Mouse (Mus musculus) neural tube, embryonic 14.5 days (tissue): ENCODE measurements at regions not wholly inside any gene's neighbourhood (a gene's known extent, or its start where the extent isn't known, plus 50 kb on each side); places are given as distances from the start of the nearest gene placed in this dataset.
"Not testable (repeated sequence)": the region's sequence is repeated elsewhere in the genome, so short reads cannot be mapped to it uniquely, and the experiment has no call there.

Experiments used
- ATAC-seq: fragments of 200-750 bp; cut with Nextera tagmentation; 2 replicates; pipeline ENCODE4 v1.8.0; 2017; ENCODE audit warnings: low read depth, mild to moderate bottlenecking, moderate TSS enrichment, moderate library complexity
- H3K27ac ChIP-seq: fragments of 300-500 bp; sonication (generic); 2 replicates; pipeline ENCODE4 v1.5.1; 2014; ENCODE audit warnings: low read depth, mild to moderate bottlenecking, control low read depth, low read length, moderate library complexity, mixed read lengths
- H3K27me3 ChIP-seq: fragments of 300-500 bp; sonication (generic); 2 replicates; pipeline ENCODE4 v1.6.1; 2014; ENCODE audit warnings: low read length; ENCODE audit not compliant: control insufficient read depth, insufficient read depth
- H3K36me3 ChIP-seq: fragments of 300-500 bp; sonication (generic); 2 replicates; pipeline ENCODE4 v1.6.1; 2014; ENCODE audit warnings: low read length, mixed read lengths; ENCODE audit not compliant: control insufficient read depth, insufficient read depth
- H3K4me1 ChIP-seq: fragments of 300-500 bp; sonication (generic); 2 replicates; pipeline ENCODE4 v1.6.1; 2014; ENCODE audit warnings: low read length; ENCODE audit not compliant: control insufficient read depth, insufficient read depth
- H3K4me2 ChIP-seq: fragments of 300-500 bp; sonication (generic); 2 replicates; pipeline ENCODE4 v1.6.1; 2014; ENCODE audit warnings: mild to moderate bottlenecking, low read depth, low read length, control low read depth
- H3K4me3 ChIP-seq: fragments of 300-500 bp; sonication (generic); 2 replicates; pipeline ENCODE4 v1.5.1; 2014; ENCODE audit warnings: low read depth, low read length, control low read depth, mixed read lengths
- H3K9ac ChIP-seq: fragments of 300-500 bp; sonication (generic); replicated peaks from 2 replicates; pipeline ENCODE4 v1.6.1; 2014; ENCODE audit warnings: low read depth, mild to moderate bottlenecking, control low read depth, low read length, mixed read lengths
- H3K9me3 ChIP-seq: fragments of 300-500 bp; sonication (generic); 2 replicates; pipeline ENCODE4 v1.6.1; 2016; ENCODE audit warnings: low read length; ENCODE audit not compliant: control insufficient read depth
- WGBS: fragments of 180-500 bp; shearing (Covaris S2); extraction: QIAGEN DNeasy Blood & Tissue Kit; methylation state at CpG from one replicate; pipeline ENCODE4 v1.1.7; 2014; 5-methylcytosine and 5-hydroxymethylcytosine counted together

DNA sequence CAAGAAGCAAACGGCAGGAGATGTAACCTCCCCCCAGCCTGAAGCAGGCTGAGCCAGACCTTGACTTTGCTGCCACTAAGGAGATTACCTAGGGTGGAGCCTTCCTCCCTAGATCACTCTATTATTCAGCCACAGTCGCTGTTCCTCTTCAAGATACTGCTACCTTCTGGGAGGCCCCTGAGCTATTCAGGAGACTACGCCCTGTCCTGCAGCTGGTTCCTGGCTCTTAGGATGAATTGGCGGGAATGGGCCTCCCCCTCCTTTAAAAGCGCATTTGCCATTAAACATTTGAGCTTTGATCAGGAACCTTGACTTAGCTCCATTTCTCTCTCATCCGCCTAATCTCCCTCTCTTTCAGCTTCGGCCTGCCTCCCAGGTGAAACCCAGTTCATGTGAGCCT is 331.8 kb upstream of the Zfp703 start:
- not testable (repeated sequence) for H3K9ac ChIP-seq, H3K4me2 ChIP-seq, ATAC-seq, H3K36me3 ChIP-seq, H3K27ac ChIP-seq, H3K27me3 ChIP-seq, H3K4me3 ChIP-seq, H3K4me1 ChIP-seq, H3K9me3 ChIP-seq
- WGBS = 86% methylated on average over 7 of the region's 7 CpGs

DNA sequence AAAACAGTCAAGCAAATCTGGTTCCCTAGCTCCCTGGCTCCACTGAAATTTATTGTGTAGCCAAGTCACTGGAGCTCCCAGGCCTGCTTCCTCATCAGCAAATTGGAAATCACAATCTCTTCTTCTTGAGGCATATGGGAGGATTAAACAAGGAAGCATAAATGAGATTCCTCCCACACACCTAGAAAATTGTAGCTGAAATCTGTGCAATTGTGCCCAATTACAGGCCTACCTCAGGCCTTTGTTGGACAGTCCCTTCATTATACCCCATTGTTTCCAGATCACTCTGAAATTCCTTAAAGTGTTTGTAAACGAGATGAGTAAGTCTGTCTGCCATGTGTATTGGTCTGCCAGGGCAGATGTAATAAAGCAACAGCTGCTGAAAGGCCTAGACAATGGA is 326.8 kb upstream of the Zfp703 start:
- Histone ChIP-seq H3K4me1 (no peaks in the 10 kb centered on the region), H3K36me3 (no peaks in the 10 kb centered on the region), H3K9ac (no peak overlapping the region), H3K9me3 (no peaks in the 10 kb centered on the region), H3K27me3 (no peaks in the 10 kb centered on the region), H3K4me3 (no peak overlapping the region), H3K27ac (no peak overlapping the region), H3K4me2 (no peak overlapping the region)
- WGBS = 21% methylated on average over 1 of the region's 1 CpGs
- ATAC-seq = no peak

DNA sequence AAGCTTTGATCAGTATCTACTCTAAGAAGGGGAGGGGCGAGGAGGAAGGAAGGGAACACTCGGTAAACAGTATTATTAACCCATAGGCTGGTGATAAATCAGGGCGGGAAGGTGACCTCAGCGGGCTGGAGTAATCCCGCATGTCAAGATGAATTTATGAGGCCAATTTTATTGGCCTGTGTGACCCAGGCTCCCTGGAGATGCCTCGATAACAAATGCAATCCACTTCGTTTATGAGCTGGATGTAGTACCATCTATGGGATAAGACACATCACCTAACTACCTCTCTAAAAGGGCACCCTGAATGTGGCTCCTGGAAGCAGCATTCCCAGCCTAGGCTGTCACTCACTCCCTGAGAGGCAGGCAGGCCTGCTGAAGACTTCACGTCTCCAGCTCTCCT is 321.2 kb upstream of the Zfp703 start:
- Histone ChIP-seq H3K4me2 (no peak overlapping the region), H3K27ac (no peak overlapping the region), H3K4me3 (no peak overlapping the region), H3K9ac (no peak overlapping the region), H3K27me3 (no peaks in the 10 kb centered on the region), H3K4me1 (peaks cover 3% of the 10 kb centered on the region; the same call in 1 of the 2 replicates), H3K9me3 (no peaks in the 10 kb centered on the region), H3K36me3 (no peaks in the 10 kb centered on the region)
- WGBS = 6% methylated on average over 8 of the region's 8 CpGs
- ATAC-seq = peak; percentile 51; the same call in 1 of the 2 replicates

DNA sequence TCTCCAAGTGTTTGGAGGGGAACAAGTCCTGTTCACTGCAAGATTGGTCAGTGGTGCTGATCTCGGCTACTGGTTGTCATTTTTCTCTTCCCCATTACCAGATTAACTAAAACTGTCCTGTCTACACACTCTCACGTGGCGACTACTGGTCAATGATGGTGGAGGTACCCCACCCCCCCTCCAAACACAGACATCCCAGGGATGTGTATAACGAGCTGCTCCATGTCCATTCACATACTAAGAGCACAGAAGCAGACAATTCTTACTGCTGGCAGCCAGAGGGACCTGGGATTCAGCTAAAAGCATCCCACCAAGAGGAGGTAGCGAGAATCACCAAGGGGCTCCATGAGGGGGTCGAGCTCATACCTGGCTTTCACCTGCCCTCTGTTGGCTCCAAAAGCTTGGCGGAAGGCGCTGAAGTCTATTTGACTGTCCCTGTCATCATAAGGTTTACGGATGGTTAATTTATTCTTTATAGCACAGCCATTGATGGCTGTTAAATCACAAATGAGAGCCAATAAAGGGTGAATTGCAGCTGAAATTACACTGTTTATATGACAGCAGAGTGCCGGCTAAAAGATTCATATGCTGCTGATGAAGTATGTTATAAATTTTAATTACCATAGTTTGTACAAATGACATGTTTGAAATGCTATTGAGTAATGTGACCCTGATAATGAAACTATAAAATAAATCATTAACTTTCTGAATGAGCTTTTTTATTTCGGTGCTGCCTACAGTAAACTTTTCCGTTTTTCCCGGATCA is 320.6 kb upstream of the Zfp703 start:
- no peak overlapping the region for H3K9ac ChIP-seq
- no peaks in the 10 kb centered on the region for H3K9me3 ChIP-seq
- WGBS = 25% methylated on average over 13 of the region's 13 CpGs
- H3K4me3 ChIP-seq = no peak overlapping the region
- no peak overlapping the region for H3K27ac ChIP-seq
- H3K4me1 ChIP-seq = peaks cover 3% of the 10 kb centered on the region; the same call in 1 of the 2 replicates
- no peaks in the 10 kb centered on the region for H3K27me3 ChIP-seq
- H3K4me2 ChIP-seq = no peak overlapping the region
- peak; percentile 73; the same call in 1 of the 2 replicates for ATAC-seq
- H3K36me3 ChIP-seq = no peaks in the 10 kb centered on the region

DNA sequence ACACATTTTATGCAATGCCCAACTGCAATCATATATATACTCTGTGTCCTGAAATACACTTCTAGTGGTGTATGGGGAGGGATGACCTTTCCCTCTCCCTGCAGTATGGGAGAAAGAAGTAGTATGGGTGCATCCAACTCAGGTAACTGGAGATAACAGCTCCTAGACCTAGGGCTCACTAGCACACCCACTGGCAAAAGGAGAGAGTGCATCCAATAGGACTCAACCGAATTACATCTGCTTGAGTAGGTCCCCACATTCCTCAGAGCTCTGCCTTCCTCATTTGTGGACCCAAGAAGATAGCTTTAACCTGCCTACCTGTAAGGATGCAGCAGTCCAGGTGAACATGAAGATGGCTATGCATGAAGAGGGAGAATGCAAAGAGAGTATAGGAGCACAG is 317.7 kb upstream of the Zfp703 start:
- 41% methylated on average over 1 of the region's 1 CpGs for WGBS

DNA sequence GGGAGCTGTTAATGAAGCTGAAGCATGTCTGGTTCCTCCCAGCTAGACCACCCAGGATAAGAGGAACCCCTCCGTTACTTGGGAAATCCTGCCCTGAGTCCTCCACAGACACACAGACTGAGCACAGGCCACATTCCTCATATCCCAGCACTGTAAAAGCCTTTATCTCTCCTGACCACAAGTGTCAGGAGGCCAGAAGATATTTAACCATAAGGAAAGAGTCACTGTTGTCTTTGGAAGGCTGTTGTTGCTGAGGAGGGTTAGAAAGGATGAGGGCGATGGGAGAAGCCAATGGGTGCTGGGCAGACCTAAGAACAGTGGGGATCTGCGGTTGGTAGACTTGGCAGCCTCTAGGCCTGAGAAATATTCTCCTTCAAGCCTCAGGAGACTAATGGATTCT is 307.6 kb upstream of the Zfp703 start:
- WGBS = 90% methylated on average over 3 of the region's 3 CpGs
- Histone ChIP-seq H3K4me2 (no peak overlapping the region), H3K27me3 (no peaks in the 10 kb centered on the region), H3K4me3 (no peak overlapping the region), H3K36me3 (no peaks in the 10 kb centered on the region), H3K4me1 (peaks cover 5% of the 10 kb centered on the region), H3K9ac (no peak overlapping the region), H3K9me3 (no peaks in the 10 kb centered on the region), H3K27ac (no peak overlapping the region)
- ATAC-seq = no peak

More for the DNA sequence above, 317.7 kb upstream of the Zfp703 start:
- H3K4me1 ChIP-seq = peaks cover 3% of the 10 kb centered on the region; the same call in 1 of the 2 replicates
- no peak for ATAC-seq
- H3K27me3 ChIP-seq = no peaks in the 10 kb centered on the region
- H3K9me3 ChIP-seq = no peaks in the 10 kb centered on the region
- no peak overlapping the region for H3K9ac ChIP-seq
- H3K4me2 ChIP-seq = no peak overlapping the region
- H3K36me3 ChIP-seq = no peaks in the 10 kb centered on the region
- no peak overlapping the region for H3K4me3 ChIP-seq
- no peak overlapping the region for H3K27ac ChIP-seq

DNA sequence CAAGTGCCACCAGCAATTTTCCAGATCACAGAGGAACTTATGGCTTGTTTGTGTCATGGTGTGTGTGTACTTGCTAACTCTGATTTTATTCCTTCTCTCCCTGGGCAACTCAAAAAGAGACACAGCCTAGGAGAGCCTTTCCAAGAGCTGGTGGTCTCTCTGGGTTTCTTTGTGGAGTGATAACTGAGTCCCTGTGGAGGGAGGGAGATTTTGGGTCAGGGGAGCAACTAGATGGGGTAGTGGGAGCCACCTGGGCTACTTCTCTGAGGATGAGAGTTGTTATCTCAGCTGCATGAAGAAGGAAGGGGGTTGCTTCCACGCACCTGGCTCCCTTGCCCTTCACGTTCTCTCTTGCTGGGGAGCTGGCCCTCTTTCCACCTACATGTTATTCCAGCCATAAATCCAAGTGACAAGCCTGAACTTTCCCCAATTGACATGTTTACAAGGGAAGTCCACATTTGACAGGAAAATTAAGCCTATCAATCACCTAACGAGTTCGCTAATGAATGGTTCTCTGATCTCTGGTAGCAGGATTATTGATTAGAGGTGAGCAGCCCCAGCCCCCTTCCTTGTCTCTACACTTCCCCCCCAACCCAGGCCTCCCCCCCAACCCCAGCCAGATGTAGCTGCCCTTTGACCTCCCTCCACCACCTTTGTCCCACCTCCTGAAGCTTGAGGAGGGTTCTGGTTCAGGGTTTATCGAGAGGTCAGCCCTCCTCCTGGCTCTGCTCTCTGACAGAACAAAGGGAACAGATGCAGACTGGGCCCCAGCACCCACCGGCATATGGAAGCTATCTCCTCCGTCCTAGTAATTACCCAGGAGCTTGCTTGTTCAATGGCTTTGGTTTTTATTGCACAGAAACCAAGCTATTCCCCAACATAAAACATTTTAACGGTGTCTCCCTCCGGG is 304.4 kb upstream of the Zfp703 start:
- Histone ChIP-seq H3K9me3 (no peaks in the 10 kb centered on the region), H3K27ac (no peak overlapping the region), H3K4me1 (peaks cover 5% of the 10 kb centered on the region), H3K4me2 (no peak overlapping the region), H3K27me3 (no peaks in the 10 kb centered on the region), H3K36me3 (no peaks in the 10 kb centered on the region), H3K4me3 (no peak overlapping the region), H3K9ac (no peak overlapping the region)
- WGBS = 9% methylated on average over 9 of the region's 9 CpGs
- peak; percentile 49; the same call in 1 of the 2 replicates for ATAC-seq

DNA sequence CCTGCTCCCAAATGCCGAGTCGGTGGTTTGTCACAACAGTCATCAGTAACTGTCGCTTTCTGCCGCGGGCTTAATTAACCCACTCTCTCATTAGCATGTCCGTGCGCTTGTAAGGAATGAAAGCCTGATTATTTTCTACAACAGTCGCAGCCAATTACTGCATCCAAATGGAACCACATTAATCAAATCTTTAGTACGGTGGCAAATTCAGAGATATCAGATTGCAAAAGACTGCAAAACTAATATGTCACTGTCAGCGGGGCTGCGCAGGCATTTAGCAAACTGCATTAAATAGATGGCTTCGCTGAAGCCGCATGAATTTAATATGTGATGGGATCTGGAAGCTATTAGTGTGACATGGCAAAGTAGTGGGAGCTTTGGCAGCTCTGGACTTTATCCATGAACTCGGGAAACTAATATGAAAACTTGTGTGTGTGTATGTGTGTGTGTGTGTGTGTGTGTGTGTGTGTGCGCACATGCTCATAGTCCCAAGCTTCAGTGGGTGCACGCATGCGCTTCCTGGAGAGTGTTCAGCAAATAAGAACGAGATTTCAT is 299.5 kb upstream of the Zfp703 start:
- peak; percentile 48; the same call in 1 of the 2 replicates for ATAC-seq
- Histone ChIP-seq H3K4me2 (no peak overlapping the region), H3K9ac (no peak overlapping the region)

More for the DNA sequence above, 299.5 kb upstream of the Zfp703 start:
- Histone ChIP-seq H3K4me1 (peaks cover 5% of the 10 kb centered on the region), H3K27me3 (no peaks in the 10 kb centered on the region), H3K27ac (no peak overlapping the region), H3K4me3 (no peak overlapping the region), H3K9me3 (no peaks in the 10 kb centered on the region), H3K36me3 (no peaks in the 10 kb centered on the region)
- 31% methylated on average over 18 of the region's 18 CpGs for WGBS
